Mouse (Mus musculus): ENCODE measurements around the gene Cop1. TPM values are rescaled to one million over a fixed set of nuclear protein-coding genes. Genes with fewer than 3 reads are reported as not detected.
A peak's percentile ranks its signal among the peaks of the same experiment; 100 is the strongest.
"Not testable (repeated sequence)": the region's sequence is repeated elsewhere in the genome, so short reads cannot be mapped to it uniquely, and the experiment has no call there.

The Cop1 gene
- polyA plus RNA-seq, 1 experiment from 2014 or later = 140 TPM

- H3K4me2 ChIP-seq (ENCODE audit: low read depth, severe bottlenecking) = no peak overlapping the region
- H3K4me3 ChIP-seq (ENCODE audit: low read depth, low read length) = no peak overlapping the region
- H3K9ac ChIP-seq (ENCODE audit: low read length) = no peak overlapping the region
- no peaks in the 10 kb centered on the region for H3K9me3 ChIP-seq (ENCODE audit: control insufficient read depth, low read length)
- no peaks in the 10 kb centered on the region for H3K36me3 ChIP-seq (ENCODE audit: control insufficient read depth, insufficient read depth, low read length)
- ATAC-seq (ENCODE audit: insufficient number of reproducible peaks, low FRiP score, low TSS enrichment, low read depth) (no peak), DNase-seq (ENCODE audit: low spot score) (no peak)
- 82% methylated on average over 8 of the region's 8 CpGs for WGBS
- H3K27me3 ChIP-seq (ENCODE audit: control insufficient read depth, insufficient read depth, low read length) = no peaks in the 10 kb centered on the region
- no peaks in the 10 kb centered on the region for H3K4me1 ChIP-seq (ENCODE audit: control insufficient read depth, insufficient read depth, low read length)
- H3K27ac ChIP-seq (replicated peaks; ENCODE audit: low read depth, low read length) = no peak overlapping the region
These were observed 6.9 kb upstream of the Cop1 start for GRCm38 (mm10) chr1:159225064-159225824.

- Histone ChIP-seq H3K4me2 (ENCODE audit: low read depth, severe bottlenecking) (peak overlapping the region; percentile 58), H3K4me3 (ENCODE audit: low read depth, low read length) (peak overlapping the region; percentile 68), H3K9ac (ENCODE audit: low read length) (peak overlapping the region; percentile 74)
- H3K9me3 ChIP-seq (ENCODE audit: control insufficient read depth, low read length); H3K27ac ChIP-seq (replicated peaks; ENCODE audit: low read depth, low read length); H3K27me3 ChIP-seq (ENCODE audit: control insufficient read depth, insufficient read depth, low read length); H3K4me1 ChIP-seq (ENCODE audit: control insufficient read depth, insufficient read depth, low read length); H3K36me3 ChIP-seq (ENCODE audit: control insufficient read depth, insufficient read depth, low read length): not testable (repeated sequence)
- ATAC-seq (ENCODE audit: insufficient number of reproducible peaks, low FRiP score, low TSS enrichment, low read depth) = peak; percentile 73
- WGBS = under 1% methylated on average over 20 of the region's 47 CpGs
- peak; percentile 72 for DNase-seq (ENCODE audit: low spot score)
These were observed 597 bp downstream of the Cop1 start for GRCm38 (mm10) chr1:159232572-159233261.

GRCm38 (mm10) chr1:159233426-159233825 is 1.3 kb downstream of the Cop1 start:
- no peaks in the 10 kb centered on the region for H3K36me3 ChIP-seq (ENCODE audit: control insufficient read depth, insufficient read depth, low read length)
- H3K9ac ChIP-seq (ENCODE audit: low read length) = no peak overlapping the region
- H3K27me3 ChIP-seq (ENCODE audit: control insufficient read depth, insufficient read depth, low read length) = no peaks in the 10 kb centered on the region
- H3K4me3 ChIP-seq (ENCODE audit: low read depth, low read length) = peak overlapping the region; percentile 68
- DNase-seq (ENCODE audit: low spot score) (no peak), ATAC-seq (ENCODE audit: insufficient number of reproducible peaks, low FRiP score, low TSS enrichment, low read depth) (no peak)
- H3K4me2 ChIP-seq (ENCODE audit: low read depth, severe bottlenecking) = peak overlapping the region; percentile 58
- H3K27ac ChIP-seq (replicated peaks; ENCODE audit: low read depth, low read length) = no peak overlapping the region
- WGBS = 39% methylated on average over 5 of the region's 5 CpGs
- H3K9me3 ChIP-seq (ENCODE audit: control insufficient read depth, low read length) = no peaks in the 10 kb centered on the region
- H3K4me1 ChIP-seq (ENCODE audit: control insufficient read depth, insufficient read depth, low read length) = 0 out of 2 replicates have a peak, but pooled peaks cover 4% of the 10 kb centered on the region

- DNase-seq (ENCODE audit: low spot score) (no peak), ATAC-seq (ENCODE audit: insufficient number of reproducible peaks, low FRiP score, low TSS enrichment, low read depth) (no peak)
- Histone ChIP-seq H3K9me3 (ENCODE audit: control insufficient read depth, low read length) (no peaks in the 10 kb centered on the region), H3K4me1 (ENCODE audit: control insufficient read depth, insufficient read depth, low read length) (0 out of 2 replicates have a peak, but pooled peaks cover 4% of the 10 kb centered on the region), H3K4me3 (ENCODE audit: low read depth, low read length) (no peak overlapping the region), H3K27me3 (ENCODE audit: control insufficient read depth, insufficient read depth, low read length) (no peaks in the 10 kb centered on the region), H3K9ac (ENCODE audit: low read length) (no peak overlapping the region), H3K36me3 (ENCODE audit: control insufficient read depth, insufficient read depth, low read length) (no peaks in the 10 kb centered on the region), H3K27ac (replicated peaks; ENCODE audit: low read depth, low read length) (no peak overlapping the region), H3K4me2 (ENCODE audit: low read depth, severe bottlenecking) (no peak overlapping the region)
- 82% methylated on average over 2 of the region's 2 CpGs for WGBS
These were observed 2.4 kb downstream of the Cop1 start for GRCm38 (mm10) chr1:159234496-159234895.

- H3K4me1 ChIP-seq (ENCODE audit: control insufficient read depth, insufficient read depth, low read length) = 0 out of 2 replicates have a peak, but pooled peaks cover 4% of the 10 kb centered on the region
- no peak overlapping the region for H3K27ac ChIP-seq (replicated peaks; ENCODE audit: low read depth, low read length)
- no peak overlapping the region for H3K9ac ChIP-seq (ENCODE audit: low read length)
- H3K36me3 ChIP-seq (ENCODE audit: control insufficient read depth, insufficient read depth, low read length) = peaks cover 3% of the 10 kb centered on the region; the same call in 1 of the 2 replicates
- H3K4me2 ChIP-seq (ENCODE audit: low read depth, severe bottlenecking) = no peak overlapping the region
- H3K9me3 ChIP-seq (ENCODE audit: control insufficient read depth, low read length) = no peaks in the 10 kb centered on the region
- WGBS = 90% methylated on average over 2 of the region's 2 CpGs
- no peaks in the 10 kb centered on the region for H3K27me3 ChIP-seq (ENCODE audit: control insufficient read depth, insufficient read depth, low read length)
- DNase-seq (ENCODE audit: low spot score) (no peak), ATAC-seq (ENCODE audit: insufficient number of reproducible peaks, low FRiP score, low TSS enrichment, low read depth) (no peak)
- no peak overlapping the region for H3K4me3 ChIP-seq (ENCODE audit: low read depth, low read length)
These were observed 3.6 kb downstream of the Cop1 start for GRCm38 (mm10) chr1:159235674-159236073.

DNA sequence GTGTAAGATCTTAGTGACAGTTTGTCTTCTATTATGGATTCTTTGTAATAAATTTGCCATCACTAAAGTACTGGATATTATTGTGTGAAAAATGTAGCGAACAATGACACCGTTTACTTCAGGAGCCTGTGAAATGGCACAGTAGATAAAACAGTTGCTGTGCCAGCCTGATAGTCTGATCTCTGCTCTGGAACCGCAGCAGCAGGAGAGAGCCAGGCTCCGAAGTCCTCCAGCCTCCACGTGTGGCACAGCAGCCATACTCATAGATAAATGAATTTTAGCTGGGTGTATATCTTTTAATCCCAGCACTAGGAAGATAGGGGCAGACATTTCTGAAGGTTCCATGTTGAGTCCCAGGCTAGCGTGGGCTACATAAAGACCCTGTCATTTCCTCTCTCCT is 6.0 kb downstream of the Cop1 start:
- Histone ChIP-seq H3K9ac (ENCODE audit: low read length) (no peak overlapping the region), H3K36me3 (ENCODE audit: control insufficient read depth, insufficient read depth, low read length) (peaks cover 3% of the 10 kb centered on the region; the same call in 1 of the 2 replicates), H3K27me3 (ENCODE audit: control insufficient read depth, insufficient read depth, low read length) (no peaks in the 10 kb centered on the region), H3K9me3 (ENCODE audit: control insufficient read depth, low read length) (no peaks in the 10 kb centered on the region), H3K27ac (replicated peaks; ENCODE audit: low read depth, low read length) (no peak overlapping the region), H3K4me1 (ENCODE audit: control insufficient read depth, insufficient read depth, low read length) (0 out of 2 replicates have a peak, but pooled peaks cover 4% of the 10 kb centered on the region), H3K4me3 (ENCODE audit: low read depth, low read length) (no peak overlapping the region), H3K4me2 (ENCODE audit: low read depth, severe bottlenecking) (no peak overlapping the region)
- DNase-seq (ENCODE audit: low spot score) = no peak
- 90% methylated on average over 6 of the region's 6 CpGs for WGBS
- no peak for ATAC-seq (ENCODE audit: insufficient number of reproducible peaks, low FRiP score, low TSS enrichment, low read depth)

- H3K4me3 ChIP-seq (ENCODE audit: low read depth, low read length) = no peak overlapping the region
- peaks cover 4% of the 10 kb centered on the region for H3K36me3 ChIP-seq (ENCODE audit: control insufficient read depth, insufficient read depth, low read length)
- H3K4me2 ChIP-seq (ENCODE audit: low read depth, severe bottlenecking) = no peak overlapping the region
- H3K27ac ChIP-seq (replicated peaks; ENCODE audit: low read depth, low read length) = no peak overlapping the region
- no peak for DNase-seq (ENCODE audit: low spot score)
- ATAC-seq (ENCODE audit: insufficient number of reproducible peaks, low FRiP score, low TSS enrichment, low read depth) = no peak
- WGBS = 94% methylated on average over 2 of the region's 2 CpGs
- no peaks in the 10 kb centered on the region for H3K27me3 ChIP-seq (ENCODE audit: control insufficient read depth, insufficient read depth, low read length)
- H3K9me3 ChIP-seq (ENCODE audit: control insufficient read depth, low read length) = no peaks in the 10 kb centered on the region
- H3K9ac ChIP-seq (ENCODE audit: low read length) = no peak overlapping the region
- no peaks in the 10 kb centered on the region for H3K4me1 ChIP-seq (ENCODE audit: control insufficient read depth, insufficient read depth, low read length)
These were observed 18.2 kb downstream of the Cop1 start for GRCm38 (mm10) chr1:159250320-159250719.

DNA sequence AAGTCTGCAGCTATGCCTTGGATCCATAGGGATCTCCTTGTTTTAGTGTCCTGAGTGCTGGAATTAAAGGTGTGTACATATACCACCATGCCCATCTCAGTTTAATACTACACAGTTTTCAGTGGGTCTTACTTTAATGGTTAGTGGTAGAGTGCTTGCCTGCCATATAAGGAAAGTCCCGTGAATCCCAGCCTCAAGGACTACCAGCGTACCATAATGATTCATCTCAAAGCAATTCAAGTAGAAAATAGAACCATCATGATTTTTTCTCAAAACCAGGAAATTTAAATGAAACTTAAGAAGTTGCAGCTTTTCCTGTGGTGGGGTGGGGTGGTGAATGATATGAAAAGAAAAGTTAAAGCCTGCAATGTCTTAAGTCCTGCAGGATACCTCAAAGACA is 21.0 kb downstream of the Cop1 start:
- Histone ChIP-seq H3K4me3 (ENCODE audit: low read depth, low read length) (no peak overlapping the region), H3K27ac (replicated peaks; ENCODE audit: low read depth, low read length) (no peak overlapping the region), H3K4me1 (ENCODE audit: control insufficient read depth, insufficient read depth, low read length) (no peaks in the 10 kb centered on the region), H3K27me3 (ENCODE audit: control insufficient read depth, insufficient read depth, low read length) (no peaks in the 10 kb centered on the region), H3K9ac (ENCODE audit: low read length) (no peak overlapping the region), H3K4me2 (ENCODE audit: low read depth, severe bottlenecking) (no peak overlapping the region), H3K36me3 (ENCODE audit: control insufficient read depth, insufficient read depth, low read length) (peaks cover 2% of the 10 kb centered on the region), H3K9me3 (ENCODE audit: control insufficient read depth, low read length) (no peaks in the 10 kb centered on the region)
- no peak for ATAC-seq (ENCODE audit: insufficient number of reproducible peaks, low FRiP score, low TSS enrichment, low read depth)
- DNase-seq (ENCODE audit: low spot score) = no peak
- 95% methylated on average over 2 of the region's 2 CpGs for WGBS

Measured in limb, embryonic 11.5 days (tissue).